Mouse (Mus musculus) T-helper 1 cell (primary cell): Measurements from ENCODE around the gene Egfr.

ENCODE experiments used
- in situ Hi-C: fragments of 300-600 bp; cut with MboI, MseI; formaldehyde crosslinking; loops from one replicate; pipeline ENCODE4 v1.15.1; 2025; ENCODE audit warnings: high pct_unique_total_duplicates

The Egfr gene

GRCm38 (mm10) chr11:16951761-16952010 lies 199.7 kb downstream of the Egfr start:
- in situ Hi-C loops = loop anchor here (5.0 to 10.0 kb wide), 3 partner anchors 53 to 444 kb away; partner anchors contain the start of gene Sec61g

GRCm38 (mm10) chr11:16956115-16956862 lies 204.3 kb downstream of the Egfr start:
- in situ Hi-C loops = loop anchor here (10.0 kb wide), 1 partner anchor 49 kb away; no protein-coding TSS in a partner anchor

- in situ Hi-C loops = loop anchor here (10.0 kb wide), 1 partner anchor 48 kb away; no protein-coding TSS in a partner anchor
Observed at GRCm38 (mm10) chr11:16957030-16957429, 205.0 kb downstream of the Egfr start.

- in situ Hi-C loops = loop anchor here (10.0 kb wide), 1 partner anchor 46 kb away; no protein-coding TSS in a partner anchor
Observed at GRCm38 (mm10) chr11:16958520-16958919, 206.5 kb downstream of the Egfr start.
